Mouse (Mus musculus): ENCODE data around the gene Ckm. TPM values are rescaled to one million over a fixed set of nuclear protein-coding genes. Genes with fewer than 3 reads are reported as not detected.

Gene Ckm
- polyA plus RNA-seq, 1 experiment from 2014 or later: 0.64 TPM

DNA sequence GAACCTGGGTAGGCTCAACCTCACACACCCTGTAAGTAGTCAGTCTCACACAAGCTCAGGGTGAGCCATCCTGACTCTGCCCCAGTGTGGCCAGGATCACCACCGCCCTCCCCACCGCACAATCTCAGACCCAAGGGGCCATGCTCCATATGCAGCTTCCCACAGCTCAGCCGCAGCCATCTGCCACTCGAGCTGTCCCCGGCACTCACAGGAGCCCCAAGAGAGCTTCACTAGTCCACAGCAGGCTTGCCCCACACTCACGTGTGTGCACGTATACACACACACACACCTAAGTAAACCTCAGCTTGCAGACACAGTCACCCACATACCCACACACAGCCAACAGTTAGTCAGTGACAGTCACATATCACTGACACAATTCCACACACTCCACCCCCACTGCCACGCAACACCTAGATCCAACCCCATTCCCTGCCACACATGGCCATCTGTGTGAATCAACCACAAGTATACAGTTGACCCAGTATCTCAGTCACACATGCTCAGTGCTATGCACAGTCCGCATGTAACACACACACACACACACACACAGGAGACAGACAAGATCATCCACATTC is 2.0 kb upstream of the Ckm start:
- peaks cover 14% of the 10 kb centered on the region for H3K4me1 ChIP-seq (ENCODE audit: control insufficient read depth, insufficient read depth, low read depth, low read length)
- H3K9me3 ChIP-seq (ENCODE audit: control insufficient read depth, low read length): no peaks in the 10 kb centered on the region
- H3K27me3 ChIP-seq (replicated peaks; ENCODE audit: control insufficient read depth, insufficient read depth, low read length): peaks cover 40% of the 10 kb centered on the region
- H3K9ac ChIP-seq (ENCODE audit: low read depth, low read length): no peak overlapping the region
- H3K36me3 ChIP-seq (ENCODE audit: control insufficient read depth, insufficient read depth, low read length): no peaks in the 10 kb centered on the region
- H3K27ac ChIP-seq (ENCODE audit: low read depth, low read length): no peak overlapping the region
- WGBS: 58% methylated on average over 9 of the region's 9 CpGs
- H3K4me3 ChIP-seq (ENCODE audit: low read length): no peak overlapping the region
- no peak for ATAC-seq
- no peak overlapping the region for H3K4me2 ChIP-seq (ENCODE audit: low read length)

DNA sequence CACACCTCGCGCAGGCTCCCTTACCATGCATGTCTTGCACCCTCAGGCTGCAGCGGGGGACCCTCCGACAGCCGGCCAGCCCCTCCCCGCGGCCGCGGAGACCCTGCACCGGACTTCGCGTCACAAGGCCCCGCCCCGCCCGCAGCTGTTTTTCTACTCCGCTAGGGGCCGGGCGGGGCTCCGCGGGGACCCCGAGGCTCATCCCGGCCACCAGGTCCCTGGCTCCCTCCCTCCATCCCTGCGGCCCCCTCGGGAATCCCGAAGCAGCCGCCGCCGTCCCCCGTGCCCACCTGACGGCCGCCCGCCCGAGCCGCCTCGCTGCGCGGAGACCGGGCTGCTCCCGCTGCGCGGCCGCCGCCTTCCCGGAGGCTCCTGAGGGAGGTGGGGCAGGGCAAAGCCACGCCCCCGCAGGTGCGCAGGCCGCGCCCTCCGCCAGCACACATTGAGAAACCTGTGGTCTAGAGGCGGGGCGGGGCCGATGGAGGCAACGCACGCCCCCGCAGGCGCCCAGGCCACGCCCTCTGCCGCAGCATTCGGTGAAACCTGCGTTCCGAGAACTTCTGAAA is 762 bp upstream of the Ckm start, which contains the start of gene Klc3:
Gene Klc3 (minus strand): TSS at position 374 of the 566 bp plus-strand sequence.
- no peaks in the 10 kb centered on the region for H3K36me3 ChIP-seq (ENCODE audit: control insufficient read depth, insufficient read depth, low read length)
- WGBS: 1% methylated on average over 61 of the region's 62 CpGs
- H3K27me3 ChIP-seq (replicated peaks; ENCODE audit: control insufficient read depth, insufficient read depth, low read length): peaks cover 40% of the 10 kb centered on the region
- H3K4me3 ChIP-seq (ENCODE audit: low read length): peak within 1 kb of the TSS; percentile 55
- H3K27ac ChIP-seq (ENCODE audit: low read depth, low read length): no peak within 1 kb of the TSS
- H3K4me1 ChIP-seq (ENCODE audit: control insufficient read depth, insufficient read depth, low read depth, low read length): peaks cover 14% of the 10 kb centered on the region
- ATAC-seq: 0 out of 2 replicates have a peak, but pooled peaks have one; percentile 27
- peak within 1 kb of the TSS; percentile 95 for H3K4me2 ChIP-seq (ENCODE audit: low read length)
- H3K9me3 ChIP-seq (ENCODE audit: control insufficient read depth, low read length): no peaks in the 10 kb centered on the region
- H3K9ac ChIP-seq (ENCODE audit: low read depth, low read length): peak within 1 kb of the TSS; percentile 66

DNA sequence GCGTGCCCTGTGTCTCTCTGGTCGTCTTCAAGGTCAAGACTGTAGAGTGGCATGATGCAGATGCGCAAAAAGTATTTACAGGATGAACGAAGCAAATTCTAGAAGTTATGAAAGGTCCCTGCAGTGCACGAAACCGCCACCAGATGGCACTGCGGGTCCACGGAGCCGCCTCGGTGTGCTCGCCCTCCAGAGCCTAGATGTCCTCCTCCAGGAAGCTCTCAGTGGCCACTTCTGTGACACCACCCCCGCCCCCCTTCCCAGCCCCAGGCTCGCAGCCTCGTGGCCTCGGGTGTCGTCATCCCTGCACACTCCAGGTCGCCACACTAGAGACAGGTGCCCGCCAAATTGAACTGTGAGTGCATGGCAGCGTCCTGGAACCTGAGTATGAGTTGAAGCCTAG is 841 bp downstream of the Ckm start:
- WGBS: 4% methylated on average over 19 of the region's 19 CpGs

DNA sequence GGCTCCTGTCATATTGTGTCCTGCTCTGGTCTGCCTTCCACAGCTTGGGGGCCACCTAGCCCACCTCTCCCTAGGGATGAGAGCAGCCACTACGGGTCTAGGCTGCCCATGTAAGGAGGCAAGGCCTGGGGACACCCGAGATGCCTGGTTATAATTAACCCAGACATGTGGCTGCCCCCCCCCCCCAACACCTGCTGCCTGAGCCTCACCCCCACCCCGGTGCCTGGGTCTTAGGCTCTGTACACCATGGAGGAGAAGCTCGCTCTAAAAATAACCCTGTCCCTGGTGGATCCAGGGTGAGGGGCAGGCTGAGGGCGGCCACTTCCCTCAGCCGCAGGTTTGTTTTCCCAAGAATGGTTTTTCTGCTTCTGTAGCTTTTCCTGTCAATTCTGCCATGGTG is 5.2 kb downstream of the Ckm start:
- H3K27me3 ChIP-seq (replicated peaks; ENCODE audit: control insufficient read depth, insufficient read depth, low read length): peaks cover 14% of the 10 kb centered on the region
- no peaks in the 10 kb centered on the region for H3K36me3 ChIP-seq (ENCODE audit: control insufficient read depth, insufficient read depth, low read length)
- H3K9ac ChIP-seq (ENCODE audit: low read depth, low read length): no peak overlapping the region
- H3K27ac ChIP-seq (ENCODE audit: low read depth, low read length): no peak overlapping the region
- no peaks in the 10 kb centered on the region for H3K9me3 ChIP-seq (ENCODE audit: control insufficient read depth, low read length)
- H3K4me3 ChIP-seq (ENCODE audit: low read length): no peak overlapping the region
- H3K4me2 ChIP-seq (ENCODE audit: low read length): no peak overlapping the region
- no peaks in the 10 kb centered on the region for H3K4me1 ChIP-seq (ENCODE audit: control insufficient read depth, insufficient read depth, low read depth, low read length)
- WGBS: 54% methylated on average over 6 of the region's 6 CpGs
- no peak for ATAC-seq

More for the DNA sequence above, 841 bp downstream of the Ckm start:
- H3K4me1 ChIP-seq (ENCODE audit: control insufficient read depth, insufficient read depth, low read depth, low read length): peaks cover 9% of the 10 kb centered on the region
- H3K27ac ChIP-seq (ENCODE audit: low read depth, low read length): no peak overlapping the region
- H3K4me3 ChIP-seq (ENCODE audit: low read length): no peak overlapping the region
- ATAC-seq: peak; percentile 66
- H3K9me3 ChIP-seq (ENCODE audit: control insufficient read depth, low read length): no peaks in the 10 kb centered on the region
- no peaks in the 10 kb centered on the region for H3K36me3 ChIP-seq (ENCODE audit: control insufficient read depth, insufficient read depth, low read length)
- H3K9ac ChIP-seq (ENCODE audit: low read depth, low read length): no peak overlapping the region
- H3K27me3 ChIP-seq (replicated peaks; ENCODE audit: control insufficient read depth, insufficient read depth, low read length): peaks cover 37% of the 10 kb centered on the region
- peak overlapping the region; percentile 40 for H3K4me2 ChIP-seq (ENCODE audit: low read length)

DNA sequence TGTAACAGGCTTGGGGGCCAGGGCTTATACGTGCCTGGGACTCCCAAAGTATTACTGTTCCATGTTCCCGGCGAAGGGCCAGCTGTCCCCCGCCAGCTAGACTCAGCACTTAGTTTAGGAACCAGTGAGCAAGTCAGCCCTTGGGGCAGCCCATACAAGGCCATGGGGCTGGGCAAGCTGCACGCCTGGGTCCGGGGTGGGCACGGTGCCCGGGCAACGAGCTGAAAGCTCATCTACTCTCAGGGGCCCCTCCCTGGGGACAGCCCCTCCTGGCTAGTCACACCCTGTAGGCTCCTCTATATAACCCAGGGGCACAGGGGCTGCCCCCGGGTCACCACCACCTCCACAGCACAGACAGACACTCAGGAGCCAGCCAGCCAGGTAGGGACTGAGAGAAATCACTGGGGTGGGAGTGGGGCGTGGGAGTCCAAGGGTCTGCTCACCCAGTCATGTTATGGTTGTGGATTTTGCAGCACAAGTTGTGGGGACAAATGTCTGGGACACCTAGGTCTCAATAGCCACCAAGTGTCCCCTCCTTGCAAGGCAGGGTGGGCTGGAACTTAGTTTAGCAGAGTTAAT is 6.3 kb downstream of the Ckm start:
- 74% methylated on average over 11 of the region's 11 CpGs for WGBS
- no peak overlapping the region for H3K4me2 ChIP-seq (ENCODE audit: low read length)
- peaks cover 8% of the 10 kb centered on the region; the same call in 1 of the 2 replicates for H3K27me3 ChIP-seq (replicated peaks; ENCODE audit: control insufficient read depth, insufficient read depth, low read length)
- no peaks in the 10 kb centered on the region for H3K9me3 ChIP-seq (ENCODE audit: control insufficient read depth, low read length)
- H3K4me1 ChIP-seq (ENCODE audit: control insufficient read depth, insufficient read depth, low read depth, low read length): no peaks in the 10 kb centered on the region
- no peak overlapping the region for H3K9ac ChIP-seq (ENCODE audit: low read depth, low read length)
- H3K36me3 ChIP-seq (ENCODE audit: control insufficient read depth, insufficient read depth, low read length): no peaks in the 10 kb centered on the region
- no peak overlapping the region for H3K27ac ChIP-seq (ENCODE audit: low read depth, low read length)
- H3K4me3 ChIP-seq (ENCODE audit: low read length): no peak overlapping the region
- no peak for ATAC-seq

DNA sequence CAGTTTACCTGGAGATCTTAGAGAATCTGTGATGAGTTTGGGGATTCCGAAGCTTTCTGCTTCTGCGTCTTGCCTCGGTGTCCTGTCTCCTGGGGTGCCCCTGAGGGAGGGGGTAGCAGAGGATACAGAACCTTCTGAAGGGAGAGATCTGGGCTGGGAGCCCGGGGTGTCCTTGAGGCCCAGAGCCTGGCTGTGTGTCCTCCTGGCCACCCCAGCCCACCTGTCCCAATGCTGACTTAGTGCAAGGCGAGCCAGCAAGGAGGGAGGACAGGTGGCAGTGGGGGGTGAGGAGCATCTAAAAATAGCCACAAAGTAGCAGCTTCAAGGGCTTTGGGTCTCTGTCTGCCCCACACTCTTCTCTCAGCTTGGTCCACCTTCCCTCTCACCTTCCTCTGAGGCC is 7.2 kb downstream of the Ckm start:
- no peak overlapping the region for H3K27ac ChIP-seq (ENCODE audit: low read depth, low read length)
- H3K4me2 ChIP-seq (ENCODE audit: low read length): no peak overlapping the region
- 73% methylated on average over 5 of the region's 5 CpGs for WGBS
- peaks cover 6% of the 10 kb centered on the region; the same call in 1 of the 2 replicates for H3K27me3 ChIP-seq (replicated peaks; ENCODE audit: control insufficient read depth, insufficient read depth, low read length)
- no peak for ATAC-seq
- no peaks in the 10 kb centered on the region for H3K9me3 ChIP-seq (ENCODE audit: control insufficient read depth, low read length)
- H3K4me1 ChIP-seq (ENCODE audit: control insufficient read depth, insufficient read depth, low read depth, low read length): no peaks in the 10 kb centered on the region
- H3K36me3 ChIP-seq (ENCODE audit: control insufficient read depth, insufficient read depth, low read length): no peaks in the 10 kb centered on the region
- no peak overlapping the region for H3K4me3 ChIP-seq (ENCODE audit: low read length)
- H3K9ac ChIP-seq (ENCODE audit: low read depth, low read length): no peak overlapping the region

DNA sequence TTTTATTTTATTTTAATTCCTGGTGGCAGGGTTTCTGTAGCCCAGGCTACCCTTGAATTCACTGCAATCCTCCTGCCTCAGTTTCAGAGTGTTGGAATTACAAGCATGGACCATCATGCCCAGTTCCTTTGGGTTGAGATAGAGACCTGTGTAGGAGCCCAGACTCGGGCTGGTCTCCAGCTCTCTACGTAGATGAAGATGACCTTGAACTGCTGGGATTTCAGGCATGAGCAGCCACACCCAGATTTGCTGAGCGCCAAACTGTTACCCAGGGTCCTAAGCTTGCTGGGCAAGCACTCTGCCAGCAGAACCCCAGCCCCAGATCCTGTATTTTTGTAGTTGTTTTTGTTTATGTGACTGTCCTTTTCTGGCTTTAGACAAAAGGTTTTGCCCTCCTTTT is 8.9 kb downstream of the Ckm start:
- Histone ChIP-seq H3K27ac (ENCODE audit: low read depth, low read length) (no peak overlapping the region), H3K9ac (ENCODE audit: low read depth, low read length) (no peak overlapping the region), H3K27me3 (replicated peaks; ENCODE audit: control insufficient read depth, insufficient read depth, low read length) (peaks cover 11% of the 10 kb centered on the region), H3K9me3 (ENCODE audit: control insufficient read depth, low read length) (no peaks in the 10 kb centered on the region), H3K4me2 (ENCODE audit: low read length) (no peak overlapping the region), H3K36me3 (ENCODE audit: control insufficient read depth, insufficient read depth, low read length) (no peaks in the 10 kb centered on the region), H3K4me3 (ENCODE audit: low read length) (no peak overlapping the region), H3K4me1 (ENCODE audit: control insufficient read depth, insufficient read depth, low read depth, low read length) (no peaks in the 10 kb centered on the region)
- 86% methylated on average over 3 of the region's 3 CpGs for WGBS
- ATAC-seq: no peak

DNA sequence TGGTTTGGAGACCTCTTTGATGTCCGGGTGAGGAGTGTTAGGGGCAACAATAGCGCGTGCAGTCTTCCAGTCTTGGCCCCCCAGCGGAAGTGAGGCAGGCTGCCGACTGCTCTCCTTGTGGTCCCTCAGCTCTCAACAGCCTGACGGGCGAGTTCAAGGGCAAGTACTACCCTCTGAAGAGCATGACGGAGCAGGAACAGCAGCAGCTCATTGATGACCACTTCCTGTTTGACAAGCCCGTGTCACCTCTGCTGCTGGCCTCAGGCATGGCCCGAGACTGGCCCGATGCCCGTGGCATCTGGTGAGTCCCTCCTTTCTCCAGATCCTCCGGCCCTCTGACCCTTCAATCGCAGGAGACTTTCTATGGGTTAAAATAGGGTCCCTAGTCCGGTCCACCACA is 12.0 kb downstream of the Ckm start:
- peaks cover 17% of the 10 kb centered on the region for H3K27me3 ChIP-seq (replicated peaks; ENCODE audit: control insufficient read depth, insufficient read depth, low read length)
- H3K4me2 ChIP-seq (ENCODE audit: low read length): no peak overlapping the region
- no peak overlapping the region for H3K27ac ChIP-seq (ENCODE audit: low read depth, low read length)
- WGBS: 79% methylated on average over 15 of the region's 15 CpGs
- H3K4me3 ChIP-seq (ENCODE audit: low read length): no peak overlapping the region
- no peaks in the 10 kb centered on the region for H3K9me3 ChIP-seq (ENCODE audit: control insufficient read depth, low read length)
- no peaks in the 10 kb centered on the region for H3K36me3 ChIP-seq (ENCODE audit: control insufficient read depth, insufficient read depth, low read length)
- H3K9ac ChIP-seq (ENCODE audit: low read depth, low read length): no peak overlapping the region
- peaks cover 3% of the 10 kb centered on the region; the same call in 1 of the 2 replicates for H3K4me1 ChIP-seq (ENCODE audit: control insufficient read depth, insufficient read depth, low read depth, low read length)
- no peak for ATAC-seq

DNA sequence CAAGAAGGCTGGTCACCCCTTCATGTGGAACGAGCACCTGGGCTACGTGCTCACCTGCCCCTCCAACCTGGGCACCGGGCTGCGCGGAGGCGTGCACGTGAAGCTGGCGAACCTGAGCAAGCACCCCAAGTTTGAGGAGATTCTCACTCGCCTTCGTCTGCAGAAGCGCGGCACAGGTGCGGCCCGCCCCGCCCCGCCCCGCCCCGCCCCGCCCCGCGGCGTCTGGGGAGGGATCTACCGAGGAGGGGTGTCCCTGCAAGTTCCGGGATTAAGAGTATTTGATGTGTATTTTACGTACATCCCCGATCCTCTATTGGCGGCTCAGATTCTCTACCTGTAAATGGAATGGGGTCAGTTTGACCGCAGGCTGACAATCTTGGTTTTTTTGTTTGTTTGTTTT is 15.5 kb downstream of the Ckm start:
- H3K4me3 ChIP-seq (ENCODE audit: low read length): peak overlapping the region; percentile 20; the same call in 1 of the 2 replicates
- WGBS: 10% methylated on average over 28 of the region's 28 CpGs
- H3K4me2 ChIP-seq (ENCODE audit: low read length): peak overlapping the region; percentile 37

More for the DNA sequence above, 15.5 kb downstream of the Ckm start:
- Histone ChIP-seq H3K27ac (ENCODE audit: low read depth, low read length) (no peak overlapping the region), H3K9ac (ENCODE audit: low read depth, low read length) (0 out of 2 replicates have a peak overlapping the region, but pooled peaks have one; percentile 28), H3K9me3 (ENCODE audit: control insufficient read depth, low read length) (no peaks in the 10 kb centered on the region), H3K4me1 (ENCODE audit: control insufficient read depth, insufficient read depth, low read depth, low read length) (peaks cover 3% of the 10 kb centered on the region; the same call in 1 of the 2 replicates), H3K36me3 (ENCODE audit: control insufficient read depth, insufficient read depth, low read length) (peaks cover 6% of the 10 kb centered on the region; the same call in 1 of the 2 replicates), H3K27me3 (replicated peaks; ENCODE audit: control insufficient read depth, insufficient read depth, low read length) (peaks cover 20% of the 10 kb centered on the region)
- no peak for ATAC-seq

Data from hindbrain, embryonic 16.5 days (tissue).